Mouse (Mus musculus) NIH3T3 (cell line): ENCODE data around the gene Cep63.

ENCODE experiments used
- DNase-seq: peaks from one replicate; pipeline ENCODE4 v3.0.0-alpha.2; 2012; ENCODE audit warnings: low read depth

Cep63 gene

GRCm38 (mm10) chr9:102558463-102558862 lies 67.9 kb downstream of the Cep63 start:
- no peak for DNase-seq

- DNase-seq: no peak
Measured at GRCm38 (mm10) chr9:102553781-102554180, 72.6 kb downstream of the Cep63 start.

DNA sequence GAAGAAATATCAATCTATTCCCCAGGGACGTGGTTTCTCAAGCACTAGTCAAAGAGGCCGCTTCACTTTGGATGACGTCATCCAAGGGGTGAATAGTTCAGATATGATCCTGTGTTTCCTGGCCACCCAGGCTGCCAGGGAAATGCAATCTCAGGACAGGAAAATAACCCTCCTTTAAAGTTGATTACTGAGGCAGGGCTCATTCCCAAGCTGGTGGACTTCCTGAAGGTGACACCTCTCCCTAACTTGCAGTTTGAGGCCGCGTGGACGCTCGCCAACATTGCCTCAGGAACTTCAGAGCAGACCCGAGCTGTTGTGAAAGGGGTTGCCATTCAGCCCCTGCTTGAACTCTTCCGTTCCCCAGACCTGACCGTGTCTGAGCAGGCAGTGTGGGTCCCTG lies 74.6 kb downstream of the Cep63 start:
- peak; percentile 38 for DNase-seq

DNA sequence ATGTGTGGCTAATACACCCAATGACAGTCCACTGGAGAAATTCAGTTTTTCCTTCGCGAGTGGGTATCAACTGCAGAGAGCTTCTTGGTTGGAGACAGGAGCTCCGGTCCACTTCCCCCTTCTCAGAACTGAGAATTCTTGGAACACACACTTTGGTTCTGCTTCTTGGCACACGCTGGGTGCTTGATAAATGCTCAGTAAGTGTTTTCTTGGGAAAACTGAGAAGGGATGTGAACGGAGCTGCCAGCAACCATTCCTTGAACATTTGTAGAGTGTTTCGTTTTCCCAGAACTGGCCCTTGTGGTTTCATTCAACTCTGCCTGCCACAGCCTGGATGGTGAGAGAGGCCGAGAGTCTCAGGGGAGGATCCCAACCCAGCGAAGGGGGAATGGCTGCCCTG lies 77.1 kb downstream of the Cep63 start:
- peak; percentile 5 for DNase-seq

DNA sequence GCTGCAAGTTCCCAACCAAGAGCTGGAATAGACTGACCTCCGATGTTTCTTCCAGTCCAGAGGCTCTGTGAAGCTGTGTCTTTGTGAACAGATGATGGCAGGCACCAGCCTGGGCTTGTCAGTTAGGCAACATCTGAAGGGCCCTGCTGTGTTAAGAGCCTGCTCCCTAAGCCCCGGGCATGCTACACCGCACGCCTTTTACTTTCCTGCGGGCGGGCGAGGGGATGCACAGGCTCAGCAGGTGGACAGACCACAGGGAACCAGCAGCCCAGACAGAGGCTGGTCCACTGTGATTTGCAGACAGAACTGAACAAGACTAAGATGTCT lies 79.3 kb downstream of the Cep63 start:
- no peak for DNase-seq

GRCm38 (mm10) chr9:102546256-102547027 lies 79.9 kb downstream of the Cep63 start:
- no peak for DNase-seq

DNA sequence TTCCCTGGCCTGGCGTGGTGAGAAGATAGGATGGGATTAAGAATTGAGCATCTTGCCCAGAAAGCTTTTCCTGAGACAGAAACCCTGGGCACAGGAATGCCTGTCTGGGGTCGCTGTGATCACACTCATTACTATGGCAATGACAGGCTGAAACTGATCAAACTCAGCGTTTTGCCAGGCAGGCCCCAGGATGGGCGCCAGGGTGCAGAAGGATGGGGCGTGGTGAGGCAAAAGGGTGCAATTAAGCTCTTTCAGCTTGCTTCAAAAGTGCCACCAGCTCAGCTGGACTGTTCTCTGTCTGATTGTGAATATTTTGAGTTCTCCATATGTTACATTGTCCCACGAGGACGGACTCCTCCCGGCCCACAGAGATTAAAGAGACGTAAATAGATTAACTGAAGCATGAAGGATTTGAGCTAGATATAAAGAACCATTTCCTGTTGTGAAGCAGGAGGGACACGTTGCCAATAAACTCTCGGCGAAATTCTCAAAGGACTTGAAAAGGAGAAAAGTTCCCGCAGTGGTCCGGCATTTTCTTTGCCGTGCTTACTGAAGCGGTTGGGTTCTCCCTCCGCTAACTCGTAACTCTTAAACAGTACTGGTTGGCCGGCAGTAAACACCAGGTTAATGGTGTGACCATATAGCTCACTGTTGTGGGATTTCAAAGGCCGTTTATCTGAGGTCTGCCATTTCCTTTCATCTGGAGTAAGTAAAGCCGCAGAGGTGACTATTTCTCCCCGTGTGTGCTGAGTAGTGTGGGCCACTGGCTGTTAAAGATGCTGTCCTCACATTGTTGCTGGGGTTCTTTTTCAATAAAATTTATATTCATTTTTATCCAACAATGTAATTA lies 80.7 kb downstream of the Cep63 start:
- DNase-seq: no peak

GRCm38 (mm10) chr9:102544773-102545366 lies 81.5 kb downstream of the Cep63 start:
- DNase-seq: peak; percentile 83

- DNase-seq: no peak
Measured at GRCm38 (mm10) chr9:102544116-102544772, 82.1 kb downstream of the Cep63 start.

DNA sequence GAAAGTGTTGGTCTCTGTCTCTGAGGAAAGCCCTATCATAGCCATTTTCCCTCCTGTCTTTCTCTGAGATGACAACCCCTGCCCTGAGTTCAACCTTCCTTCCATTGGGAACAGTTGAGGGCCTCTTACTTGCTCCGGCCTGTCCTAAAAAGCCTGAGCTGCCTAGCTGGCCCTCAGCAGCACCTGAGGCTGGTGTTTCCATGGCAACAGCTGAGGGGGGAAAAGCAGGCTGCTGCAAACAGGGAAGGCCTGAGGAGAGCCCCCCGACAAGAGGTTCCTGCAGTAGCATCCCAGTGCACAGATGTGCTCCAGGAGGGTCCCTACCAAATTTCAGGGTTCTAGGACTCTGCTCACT lies 82.6 kb downstream of the Cep63 start:
- no peak for DNase-seq

GRCm38 (mm10) chr9:102542540-102542939 lies 83.8 kb downstream of the Cep63 start:
- no peak for DNase-seq

- no peak for DNase-seq
Measured at GRCm38 (mm10) chr9:102541666-102542065, 84.7 kb downstream of the Cep63 start.

GRCm38 (mm10) chr9:102539699-102540098 lies 86.6 kb downstream of the Cep63 start:
- DNase-seq: no peak

DNA sequence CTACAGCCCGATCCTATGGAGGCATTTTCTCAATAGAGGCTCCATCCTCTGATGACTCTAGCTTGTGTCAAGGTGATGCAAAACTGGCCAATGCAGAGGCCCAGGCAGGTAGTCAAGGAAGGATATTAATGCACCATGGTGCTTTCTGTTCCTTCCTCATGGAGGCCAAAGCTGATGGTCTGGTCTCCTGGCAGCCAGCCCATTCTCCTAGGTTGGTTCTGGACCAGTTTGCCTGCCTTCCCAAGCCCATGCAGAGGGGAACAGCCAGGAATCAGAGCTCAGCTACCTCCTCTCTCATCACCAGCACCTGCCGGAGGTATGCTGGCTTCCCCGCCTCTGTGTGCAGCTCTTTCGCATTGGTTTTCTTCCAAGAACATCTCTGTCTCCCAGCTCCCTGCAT lies 89.4 kb downstream of the Cep63 start:
- no peak for DNase-seq
